Mouse (Mus musculus) embryonic facial prominence, embryonic 15.5 days (tissue): ENCODE measurements around the gene Gpd1. TPM values are rescaled to one million over a fixed set of nuclear protein-coding genes. Genes with fewer than 3 reads are reported as not detected.

ENCODE experiments used
- ATAC-seq: fragments of 200-750 bp; cut with Nextera tagmentation; 2 replicates; pipeline ENCODE4 v1.8.0; 2017; ENCODE audit warnings: low read depth, moderate TSS enrichment; ENCODE audit not compliant: insufficient number of reproducible peaks, low FRiP score, low TSS enrichment
- H3K27ac ChIP-seq: fragments of 300-500 bp; sonication (generic); replicated peaks from 2 replicates; pipeline ENCODE4 v1.5.1; 2015; ENCODE audit warnings: mild to moderate bottlenecking, inconsistent platforms
- H3K27me3 ChIP-seq: fragments of 300-500 bp; sonication (generic); 2 replicates; pipeline ENCODE4 v1.6.1; 2015; ENCODE audit warnings: inconsistent platforms
- H3K36me3 ChIP-seq: fragments of 300-500 bp; sonication (generic); 2 replicates; pipeline ENCODE4 v1.6.1; 2015; ENCODE audit warnings: mild to moderate bottlenecking, inconsistent platforms
- H3K4me1 ChIP-seq: fragments of 300-500 bp; sonication (generic); 2 replicates; pipeline ENCODE4 v1.6.1; 2015; ENCODE audit warnings: inconsistent platforms
- H3K4me2 ChIP-seq: fragments of 300-500 bp; sonication (generic); replicated peaks from 2 replicates; pipeline ENCODE4 v1.6.1; 2015; ENCODE audit warnings: mild to moderate bottlenecking, inconsistent platforms
- H3K4me3 ChIP-seq: fragments of 300-500 bp; sonication (generic); replicated peaks from 2 replicates; pipeline ENCODE4 v1.5.1; 2015; ENCODE audit warnings: mild to moderate bottlenecking, inconsistent platforms
- H3K9ac ChIP-seq: fragments of 300-500 bp; sonication (generic); 2 replicates; pipeline ENCODE4 v1.6.1; 2015; ENCODE audit warnings: inconsistent platforms
- H3K9me3 ChIP-seq: fragments of 300-500 bp; sonication (generic); replicated peaks from 2 replicates; pipeline ENCODE4 v1.6.1; 2016; ENCODE audit warnings: inconsistent platforms
- WGBS: fragments of 180-500 bp; shearing (Covaris S2); methylation state at CpG from one replicate; pipeline ENCODE4 v1.1.7; 2015; 5-methylcytosine and 5-hydroxymethylcytosine counted together
- polyA plus RNA-seq: library from polyadenylated mRNA; unstranded; fragments of >200 nt; fragmentation: Nextera tagmentation; extraction: Ambion mirVana; gene quantifications from 2 replicates; pipeline ENCODE4 v1.2.1, GENCODE M21; 2015

The Gpd1 gene
- polyA plus RNA-seq, 1 experiment from 2014 or later: 1.0 TPM

- Histone ChIP-seq H3K27me3 (no peaks in the 10 kb centered on the region), H3K36me3 (peaks cover 68% of the 10 kb centered on the region), H3K27ac (no peak overlapping the region), H3K9me3 (no peaks in the 10 kb centered on the region), H3K4me3 (no peak overlapping the region), H3K9ac (no peak overlapping the region), H3K4me2 (no peak overlapping the region), H3K4me1 (peaks cover 14% of the 10 kb centered on the region)
- ATAC-seq: no peak
- WGBS: 55% methylated on average over 13 of the region's 13 CpGs
These were observed 4.4 kb upstream of the Gpd1 start for GRCm38 (mm10) chr15:99712666-99713559.

- WGBS: 82% methylated on average over 3 of the region's 3 CpGs
- Histone ChIP-seq H3K9me3 (no peaks in the 10 kb centered on the region), H3K4me2 (no peak overlapping the region), H3K36me3 (peaks cover 63% of the 10 kb centered on the region), H3K4me1 (peaks cover 14% of the 10 kb centered on the region), H3K9ac (no peak overlapping the region), H3K27me3 (no peaks in the 10 kb centered on the region), H3K27ac (no peak overlapping the region), H3K4me3 (no peak overlapping the region)
- ATAC-seq: no peak
These were observed 3.7 kb upstream of the Gpd1 start for GRCm38 (mm10) chr15:99713569-99713968.

GRCm38 (mm10) chr15:99714206-99714605, 3.1 kb upstream of the Gpd1 start:
- H3K36me3 ChIP-seq: peaks cover 57% of the 10 kb centered on the region
- H3K27ac ChIP-seq: no peak overlapping the region
- no peaks in the 10 kb centered on the region for H3K27me3 ChIP-seq
- H3K4me1 ChIP-seq: peaks cover 14% of the 10 kb centered on the region
- H3K9me3 ChIP-seq: no peaks in the 10 kb centered on the region
- no peak overlapping the region for H3K4me3 ChIP-seq
- H3K9ac ChIP-seq: no peak overlapping the region
- 71% methylated on average over 4 of the region's 4 CpGs for WGBS
- no peak for ATAC-seq
- H3K4me2 ChIP-seq: no peak overlapping the region

- no peak for ATAC-seq
- peaks cover 50% of the 10 kb centered on the region for H3K36me3 ChIP-seq
- H3K4me2 ChIP-seq: no peak overlapping the region
- H3K4me3 ChIP-seq: no peak overlapping the region
- no peaks in the 10 kb centered on the region for H3K27me3 ChIP-seq
- H3K9me3 ChIP-seq: no peaks in the 10 kb centered on the region
- H3K27ac ChIP-seq: no peak overlapping the region
- WGBS: 51% methylated on average over 7 of the region's 7 CpGs
- no peak overlapping the region for H3K9ac ChIP-seq
- H3K4me1 ChIP-seq: peaks cover 14% of the 10 kb centered on the region
These were observed 2.5 kb upstream of the Gpd1 start for GRCm38 (mm10) chr15:99714858-99715257.

- peaks cover 45% of the 10 kb centered on the region for H3K36me3 ChIP-seq
These were observed 1.9 kb upstream of the Gpd1 start for GRCm38 (mm10) chr15:99715361-99715865.

GRCm38 (mm10) chr15:99715982-99716746, 1.2 kb upstream of the Gpd1 start:
- H3K9me3 ChIP-seq: no peaks in the 10 kb centered on the region
- H3K4me3 ChIP-seq: no peak overlapping the region
- no peak overlapping the region for H3K9ac ChIP-seq
- H3K36me3 ChIP-seq: peaks cover 40% of the 10 kb centered on the region
- H3K4me2 ChIP-seq: no peak overlapping the region
- H3K27ac ChIP-seq: no peak overlapping the region
- no peak for ATAC-seq
- H3K4me1 ChIP-seq: peaks cover 14% of the 10 kb centered on the region
- no peaks in the 10 kb centered on the region for H3K27me3 ChIP-seq
- WGBS: 55% methylated on average over 11 of the region's 11 CpGs

More at GRCm38 (mm10) chr15:99715361-99715865, 1.9 kb upstream of the Gpd1 start:
- Histone ChIP-seq H3K4me2 (no peak overlapping the region), H3K27me3 (no peaks in the 10 kb centered on the region), H3K9ac (no peak overlapping the region), H3K27ac (no peak overlapping the region), H3K4me1 (peaks cover 14% of the 10 kb centered on the region), H3K4me3 (no peak overlapping the region), H3K9me3 (no peaks in the 10 kb centered on the region)
- no peak for ATAC-seq
- WGBS: 71% methylated on average over 13 of the region's 13 CpGs

GRCm38 (mm10) chr15:99716814-99717213, 501 bp upstream of the Gpd1 start:
- no peaks in the 10 kb centered on the region for H3K9me3 ChIP-seq
- no peak for ATAC-seq
- 80% methylated on average over 12 of the region's 12 CpGs for WGBS
- H3K4me3 ChIP-seq: no peak overlapping the region
- H3K27me3 ChIP-seq: no peaks in the 10 kb centered on the region
- H3K36me3 ChIP-seq: peaks cover 34% of the 10 kb centered on the region
- H3K9ac ChIP-seq: no peak overlapping the region
- H3K4me1 ChIP-seq: peaks cover 14% of the 10 kb centered on the region
- no peak overlapping the region for H3K27ac ChIP-seq
- no peak overlapping the region for H3K4me2 ChIP-seq

GRCm38 (mm10) chr15:99718461-99719021, 1.2 kb downstream of the Gpd1 start:
- H3K4me2 ChIP-seq: no peak overlapping the region
- no peak overlapping the region for H3K9ac ChIP-seq
- no peaks in the 10 kb centered on the region for H3K27me3 ChIP-seq
- no peak for ATAC-seq
- H3K27ac ChIP-seq: no peak overlapping the region
- peaks cover 16% of the 10 kb centered on the region for H3K36me3 ChIP-seq
- 86% methylated on average over 9 of the region's 9 CpGs for WGBS
- H3K9me3 ChIP-seq: no peaks in the 10 kb centered on the region
- H3K4me1 ChIP-seq: peaks cover 22% of the 10 kb centered on the region
- no peak overlapping the region for H3K4me3 ChIP-seq

- H3K4me1 ChIP-seq: peaks cover 35% of the 10 kb centered on the region
- H3K4me3 ChIP-seq: no peak overlapping the region
- no peak overlapping the region for H3K27ac ChIP-seq
- no peak overlapping the region for H3K9ac ChIP-seq
- peaks cover 5% of the 10 kb centered on the region for H3K36me3 ChIP-seq
- H3K4me2 ChIP-seq: no peak overlapping the region
- H3K9me3 ChIP-seq: no peaks in the 10 kb centered on the region
- WGBS: 65% methylated on average over 8 of the region's 8 CpGs
- H3K27me3 ChIP-seq: no peaks in the 10 kb centered on the region
- ATAC-seq: no peak
These were observed 2.5 kb downstream of the Gpd1 start for GRCm38 (mm10) chr15:99719865-99720264.

GRCm38 (mm10) chr15:99721921-99722743, 4.8 kb downstream of the Gpd1 start:
- Histone ChIP-seq H3K4me1 (peaks cover 36% of the 10 kb centered on the region), H3K9ac (no peak overlapping the region), H3K27me3 (no peaks in the 10 kb centered on the region), H3K36me3 (0 out of 2 replicates have a peak, but pooled peaks cover 3% of the 10 kb centered on the region), H3K4me2 (no peak overlapping the region), H3K4me3 (no peak overlapping the region), H3K27ac (no peak overlapping the region), H3K9me3 (no peaks in the 10 kb centered on the region)
- no peak for ATAC-seq
- 75% methylated on average over 25 of the region's 25 CpGs for WGBS
